Mouse (Mus musculus): ENCODE results near the gene Rab5c. TPM values are rescaled to one million over a fixed set of nuclear protein-coding genes. Genes with fewer than 3 reads are reported as not detected.

Rab5c gene
- polyA plus RNA-seq (2016; fragmentation: Nextera tagmentation; extraction: Ambion mirVana), result 17.1 and 23.4 TPM in 2 replicates

GRCm38 (mm10) chr11:100738066-100738604 is at the start of gene Rab5c:
Gene Rab5c (minus strand): TSS chr11:100738215.
- Histone ChIP-seq H3K27me3 (peaks cover 3% of the 10 kb centered on the region; the same call in 1 of the 2 replicates), H3K4me2 (replicated peaks) (peak within 1 kb of the TSS; percentile 97), H3K4me3 (peak within 1 kb of the TSS; percentile 96), H3K4me1 (peaks cover 23% of the 10 kb centered on the region), H3K9ac (replicated peaks) (peak within 1 kb of the TSS; percentile 93), H3K36me3 (peaks cover 7% of the 10 kb centered on the region), H3K9me3 (no peaks in the 10 kb centered on the region), H3K27ac (replicated peaks) (peak within 1 kb of the TSS; percentile 46)
- WGBS, result under 1% methylated on average over 37 of the region's 39 CpGs
- ATAC-seq (ENCODE audit: low FRiP score, low read depth), result peak; percentile 99

GRCm38 (mm10) chr11:100785774-100786173 is 47.8 kb upstream of the Rab5c start:
- H3K4me3 ChIP-seq, result no peak overlapping the region
- H3K4me2 ChIP-seq (replicated peaks), result no peak overlapping the region
- ATAC-seq (ENCODE audit: low FRiP score, low read depth), result no peak
- no peaks in the 10 kb centered on the region for H3K4me1 ChIP-seq
- H3K9me3 ChIP-seq, result no peaks in the 10 kb centered on the region
- H3K27ac ChIP-seq (replicated peaks), result no peak overlapping the region
- H3K36me3 ChIP-seq, result peaks cover 30% of the 10 kb centered on the region
- H3K9ac ChIP-seq (replicated peaks), result no peak overlapping the region
- WGBS, result 94% methylated on average over 2 of the region's 2 CpGs
- no peaks in the 10 kb centered on the region for H3K27me3 ChIP-seq

- ATAC-seq (ENCODE audit: low FRiP score, low read depth), result no peak
- no peak overlapping the region for H3K9ac ChIP-seq (replicated peaks)
- H3K36me3 ChIP-seq, result peaks cover 22% of the 10 kb centered on the region; the same call in 1 of the 2 replicates
- H3K4me2 ChIP-seq (replicated peaks), result no peak overlapping the region
- 89% methylated on average over 8 of the region's 8 CpGs for WGBS
- H3K27me3 ChIP-seq, result no peaks in the 10 kb centered on the region
- H3K27ac ChIP-seq (replicated peaks), result no peak overlapping the region
- H3K9me3 ChIP-seq, result no peaks in the 10 kb centered on the region
- no peaks in the 10 kb centered on the region for H3K4me1 ChIP-seq
- H3K4me3 ChIP-seq, result no peak overlapping the region
These were observed 46.3 kb upstream of the Rab5c start for GRCm38 (mm10) chr11:100784286-100784685.

GRCm38 (mm10) chr11:100782568-100782967 is 44.6 kb upstream of the Rab5c start:
- H3K9ac ChIP-seq (replicated peaks), result no peak overlapping the region
- WGBS, result 85% methylated on average over 13 of the region's 13 CpGs
- no peak for ATAC-seq (ENCODE audit: low FRiP score, low read depth)

GRCm38 (mm10) chr11:100781763-100782475 is 43.9 kb upstream of the Rab5c start:
- H3K9me3 ChIP-seq, result no peaks in the 10 kb centered on the region
- no peaks in the 10 kb centered on the region for H3K4me1 ChIP-seq
- no peak overlapping the region for H3K9ac ChIP-seq (replicated peaks)
- no peak for ATAC-seq (ENCODE audit: low FRiP score, low read depth)
- no peak overlapping the region for H3K4me2 ChIP-seq (replicated peaks)
- 96% methylated on average over 15 of the region's 15 CpGs for WGBS
- no peak overlapping the region for H3K27ac ChIP-seq (replicated peaks)
- H3K27me3 ChIP-seq, result no peaks in the 10 kb centered on the region
- no peak overlapping the region for H3K4me3 ChIP-seq
- peaks cover 20% of the 10 kb centered on the region; the same call in 1 of the 2 replicates for H3K36me3 ChIP-seq

More at GRCm38 (mm10) chr11:100782568-100782967, 44.6 kb upstream of the Rab5c start:
- Histone ChIP-seq H3K4me1 (no peaks in the 10 kb centered on the region), H3K9me3 (no peaks in the 10 kb centered on the region), H3K4me3 (no peak overlapping the region), H3K27ac (replicated peaks) (no peak overlapping the region), H3K4me2 (replicated peaks) (no peak overlapping the region), H3K27me3 (no peaks in the 10 kb centered on the region), H3K36me3 (peaks cover 20% of the 10 kb centered on the region; the same call in 1 of the 2 replicates)

GRCm38 (mm10) chr11:100780247-100780646 is 42.2 kb upstream of the Rab5c start:
- H3K9ac ChIP-seq (replicated peaks), result no peak overlapping the region

GRCm38 (mm10) chr11:100778069-100778468 is 40.1 kb upstream of the Rab5c start:
- WGBS, result 79% methylated on average over 3 of the region's 3 CpGs
- Histone ChIP-seq H3K4me3 (no peak overlapping the region), H3K27me3 (no peaks in the 10 kb centered on the region), H3K4me2 (replicated peaks) (no peak overlapping the region), H3K4me1 (no peaks in the 10 kb centered on the region), H3K9me3 (no peaks in the 10 kb centered on the region), H3K36me3 (peaks cover 16% of the 10 kb centered on the region; the same call in 1 of the 2 replicates), H3K27ac (replicated peaks) (no peak overlapping the region), H3K9ac (replicated peaks) (no peak overlapping the region)
- ATAC-seq (ENCODE audit: low FRiP score, low read depth), result no peak

More at GRCm38 (mm10) chr11:100780247-100780646, 42.2 kb upstream of the Rab5c start:
- H3K4me2 ChIP-seq (replicated peaks), result no peak overlapping the region
- no peak for ATAC-seq (ENCODE audit: low FRiP score, low read depth)
- H3K36me3 ChIP-seq, result peaks cover 20% of the 10 kb centered on the region; the same call in 1 of the 2 replicates
- no peaks in the 10 kb centered on the region for H3K9me3 ChIP-seq
- H3K4me1 ChIP-seq, result no peaks in the 10 kb centered on the region
- no peaks in the 10 kb centered on the region for H3K27me3 ChIP-seq
- no peak overlapping the region for H3K27ac ChIP-seq (replicated peaks)
- 80% methylated on average over 8 of the region's 8 CpGs for WGBS
- H3K4me3 ChIP-seq, result no peak overlapping the region

GRCm38 (mm10) chr11:100775921-100776320 is 37.9 kb upstream of the Rab5c start:
- H3K4me2 ChIP-seq (replicated peaks), result no peak overlapping the region
- H3K27me3 ChIP-seq, result no peaks in the 10 kb centered on the region
- no peak overlapping the region for H3K4me3 ChIP-seq
- H3K4me1 ChIP-seq, result 0 out of 2 replicates have a peak, but pooled peaks cover 1% of the 10 kb centered on the region
- no peaks in the 10 kb centered on the region for H3K9me3 ChIP-seq
- no peak overlapping the region for H3K27ac ChIP-seq (replicated peaks)
- 0 out of 2 replicates have a peak, but pooled peaks cover 5% of the 10 kb centered on the region for H3K36me3 ChIP-seq
- H3K9ac ChIP-seq (replicated peaks), result no peak overlapping the region
- 88% methylated on average over 10 of the region's 10 CpGs for WGBS
- ATAC-seq (ENCODE audit: low FRiP score, low read depth), result no peak

- no peak overlapping the region for H3K4me2 ChIP-seq (replicated peaks)
- ATAC-seq (ENCODE audit: low FRiP score, low read depth), result no peak
- H3K9me3 ChIP-seq, result no peaks in the 10 kb centered on the region
- H3K4me3 ChIP-seq, result no peak overlapping the region
- H3K36me3 ChIP-seq, result 0 out of 2 replicates have a peak, but pooled peaks cover 5% of the 10 kb centered on the region
- H3K4me1 ChIP-seq, result peaks cover 9% of the 10 kb centered on the region; the same call in 1 of the 2 replicates
- 81% methylated on average over 4 of the region's 4 CpGs for WGBS
- no peak overlapping the region for H3K9ac ChIP-seq (replicated peaks)
- H3K27me3 ChIP-seq, result no peaks in the 10 kb centered on the region
- H3K27ac ChIP-seq (replicated peaks), result no peak overlapping the region
These were observed 36.2 kb upstream of the Rab5c start for GRCm38 (mm10) chr11:100774261-100774660.

- H3K4me2 ChIP-seq (replicated peaks), result peak within 1 kb of the TSS; percentile 46
- H3K4me1 ChIP-seq, result peaks cover 9% of the 10 kb centered on the region; the same call in 1 of the 2 replicates
- 25% methylated on average over 17 of the region's 17 CpGs for WGBS
- peak within 1 kb of the TSS; percentile 42 for H3K4me3 ChIP-seq
- H3K27me3 ChIP-seq, result no peaks in the 10 kb centered on the region
- no peak for ATAC-seq (ENCODE audit: low FRiP score, low read depth)
- H3K9me3 ChIP-seq, result no peaks in the 10 kb centered on the region
- no peak within 1 kb of the TSS; the same call in 1 of the 2 replicates for H3K9ac ChIP-seq (replicated peaks)
- H3K36me3 ChIP-seq, result no peaks in the 10 kb centered on the region
- H3K27ac ChIP-seq (replicated peaks), result no peak within 1 kb of the TSS
These were observed 32.8 kb upstream of the Rab5c start, which contains the start of gene Ghdc for GRCm38 (mm10) chr11:100770646-100771408. Gene Ghdc (minus strand): TSS chr11:100770957.

- Histone ChIP-seq H3K9me3 (no peaks in the 10 kb centered on the region), H3K27ac (replicated peaks) (no peak overlapping the region), H3K4me3 (peak overlapping the region; percentile 42; the same call in 1 of the 2 replicates), H3K4me1 (peaks cover 9% of the 10 kb centered on the region; the same call in 1 of the 2 replicates), H3K4me2 (replicated peaks) (peak overlapping the region; percentile 46), H3K36me3 (no peaks in the 10 kb centered on the region), H3K9ac (replicated peaks) (no peak overlapping the region; the same call in 1 of the 2 replicates), H3K27me3 (no peaks in the 10 kb centered on the region)
- WGBS, result 65% methylated on average over 6 of the region's 6 CpGs
- no peak for ATAC-seq (ENCODE audit: low FRiP score, low read depth)
These were observed 32.0 kb upstream of the Rab5c start for GRCm38 (mm10) chr11:100769980-100770379.
